22 mouse cellular contexts compared by ENCODE assay signal in the genomic region with DNA sequence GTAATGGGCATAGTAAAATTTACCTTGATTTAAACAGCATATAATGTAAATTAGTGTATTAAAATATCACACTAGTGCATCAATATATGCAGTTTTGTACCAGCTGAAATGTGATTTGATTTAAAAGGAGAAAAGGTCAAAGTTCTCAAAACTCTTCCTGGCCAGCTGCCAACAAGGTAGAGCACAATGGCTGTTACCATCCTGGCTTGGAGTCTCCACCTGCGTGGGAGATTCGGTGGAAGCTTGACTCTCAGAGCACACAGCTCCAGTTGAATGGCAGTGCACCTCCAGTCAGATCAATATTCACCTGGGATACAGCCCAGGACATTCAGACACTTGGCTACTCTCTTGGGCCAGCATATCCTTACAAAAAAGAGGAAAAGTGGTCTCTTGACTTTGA.
DNase-seq lines count a peak whose midpoint lies in the region; ATAC-seq and TF ChIP-seq lines count a peak whose summit lies in the region.
"Had no signal": no experiment of that assay in that cellular context is flagged by ENCODE, and none has a peak within 500 bp of the region (broad histone marks: within the 10 kb centered on the region; RNA-seq: fewer than 3 reads in every experiment).

No protein-coding gene starts in this region.

- no peaks in the 10 kb centered on the region for H3K79me2 ChIP-seq in liver, adult 2 months (ENCODE audit: control insufficient read depth, insufficient read depth, low read length)

- no peak overlapping the region for H3K9ac ChIP-seq in intestine, embryonic 15.5 days
- H3K9ac ChIP-seq in intestine, postnatal 0 days (ENCODE audit: low read depth, low read length): no peak overlapping the region
- no peak overlapping the region for H3K9ac ChIP-seq in liver, adult 2 months (ENCODE audit: low read depth, low read length)
- H3K9ac ChIP-seq in intestine, embryonic 16.5 days (ENCODE audit: low read depth, low read length): no peak overlapping the region

- no peak for TF ChIP-seq CTCF in intestine, postnatal 0 days (IDR thresholded peaks at IDR 0.05; ENCODE audit: low read depth)
- no peak for TF ChIP-seq CTCF in liver, adult 2 months (IDR thresholded peaks at IDR 0.05; ENCODE audit: low read depth, low read length)

- no peaks in the 10 kb centered on the region for H3K9me3 ChIP-seq in intestine, embryonic 15.5 days
- H3K9me3 ChIP-seq in intestine, postnatal 0 days (ENCODE audit: control insufficient read depth): no peaks in the 10 kb centered on the region
- no peaks in the 10 kb centered on the region for H3K9me3 ChIP-seq in intestine, embryonic 16.5 days (ENCODE audit: control insufficient read depth, low read length)
- H3K9me3 ChIP-seq: G1E had no signal

- no peaks in the 10 kb centered on the region for H3K27me3 ChIP-seq in intestine, embryonic 15.5 days (replicated peaks)
- no peaks in the 10 kb centered on the region for H3K27me3 ChIP-seq in intestine, postnatal 0 days (replicated peaks; ENCODE audit: control insufficient read depth, insufficient read depth, low read length)
- no peaks in the 10 kb centered on the region for H3K27me3 ChIP-seq in liver, adult 2 months (ENCODE audit: control insufficient read depth, insufficient read depth, low read length)
- no peaks in the 10 kb centered on the region for H3K27me3 ChIP-seq in intestine, embryonic 16.5 days (replicated peaks; ENCODE audit: control insufficient read depth, insufficient read depth, low read length)
- H3K27me3 ChIP-seq: CH12.LX, Patski had no signal

- WGBS in intestine, embryonic 15.5 days: 64% methylated on average over 2 of the region's 2 CpGs
- 39% methylated on average over 2 of the region's 2 CpGs for WGBS in intestine, postnatal 0 days
- 19% methylated on average over 2 of the region's 2 CpGs for WGBS in liver, adult 2 months
- WGBS in intestine, embryonic 16.5 days: 71% methylated on average over 2 of the region's 2 CpGs

- DNase-seq in liver, adult 2 months (ENCODE audit: extremely low read depth, low read depth, low spot score): peak; percentile 71
- DNase-seq in liver: no peak
- no peak for DNase-seq in adrenal gland, postnatal 4 days (ENCODE audit: low spot score in 2 of 2)
- DNase-seq: adrenal gland, adult 2 months; adrenal gland, adult 8-10 months; adrenal gland, postnatal 10 days; adrenal gland, postnatal 14 days; adrenal gland, postnatal 25 days; adrenal gland, postnatal 36 days; B cell, adult 2 months; cerebellum, adult 11 months; cerebellum, adult 11-12 months; cerebellum, adult 18-20 months; cerebellum, adult 2 months had no signal

- H3K4me3 ChIP-seq in intestine, embryonic 15.5 days (replicated peaks): no peak overlapping the region
- no peak overlapping the region for H3K4me3 ChIP-seq in intestine, postnatal 0 days (ENCODE audit: low read depth, low read length)
- H3K4me3 ChIP-seq in liver, adult 2 months (ENCODE audit: insufficient read depth, low read depth, low read length): no peak overlapping the region
- no peak overlapping the region for H3K4me3 ChIP-seq in intestine, embryonic 16.5 days (ENCODE audit: low read length)

- TF ChIP-seq POLR2A in liver, adult 2 months (IDR thresholded peaks at IDR 0.05; ENCODE audit: extremely low read depth, insufficient read depth, low read length): no peak

- H3K4me2 ChIP-seq in intestine, embryonic 15.5 days (replicated peaks): no peak overlapping the region
- no peak overlapping the region for H3K4me2 ChIP-seq in intestine, postnatal 0 days (replicated peaks; ENCODE audit: low read depth)
- H3K4me2 ChIP-seq in intestine, embryonic 16.5 days (ENCODE audit: low read depth, low read length): no peak overlapping the region

- no peak overlapping the region for H3K27ac ChIP-seq in intestine, embryonic 15.5 days
- H3K27ac ChIP-seq in intestine, postnatal 0 days (ENCODE audit: low read depth, low read length): no peak overlapping the region
- H3K27ac ChIP-seq in liver, adult 2 months (replicated peaks; ENCODE audit: insufficient read depth, low read depth, low read length): no peak overlapping the region
- no peak overlapping the region for H3K27ac ChIP-seq in intestine, embryonic 16.5 days (ENCODE audit: low read length)

- peak; percentile 61; the same call in 1 of the 2 replicates for ATAC-seq in intestine, embryonic 15.5 days
- no peak for ATAC-seq in intestine, postnatal 0 days
- ATAC-seq in intestine, embryonic 16.5 days: peak; percentile 59; the same call in 1 of the 2 replicates
- ATAC-seq: activated CD4-positive, CD25-positive, alpha-beta regulatory T cell, adult 4 months; CD4-positive, CD25-positive, alpha-beta regulatory T cell, adult 4 months; Patski had no signal

- H3K36me3 ChIP-seq in intestine, embryonic 15.5 days: no peaks in the 10 kb centered on the region
- H3K36me3 ChIP-seq in intestine, postnatal 0 days (ENCODE audit: control insufficient read depth, insufficient read depth): no peaks in the 10 kb centered on the region
- H3K36me3 ChIP-seq in liver, adult 2 months (ENCODE audit: control insufficient read depth, insufficient read depth, low read length): no peaks in the 10 kb centered on the region
- H3K36me3 ChIP-seq in intestine, embryonic 16.5 days (ENCODE audit: control insufficient read depth, insufficient read depth, low read length): no peaks in the 10 kb centered on the region
- H3K36me3 ChIP-seq: G1E had no signal

- no peaks in the 10 kb centered on the region for H3K4me1 ChIP-seq in intestine, embryonic 15.5 days (replicated peaks)
- H3K4me1 ChIP-seq in intestine, postnatal 0 days (replicated peaks; ENCODE audit: control insufficient read depth, insufficient read depth, low read length): no peaks in the 10 kb centered on the region
- peaks cover 6% of the 10 kb centered on the region; the same call in 1 of the 2 replicates for H3K4me1 ChIP-seq in liver, adult 2 months (ENCODE audit: control insufficient read depth, insufficient read depth, low read length)
- no peaks in the 10 kb centered on the region for H3K4me1 ChIP-seq in intestine, embryonic 16.5 days (ENCODE audit: control insufficient read depth, insufficient read depth, low read length)
